Mouse (Mus musculus) CH12.LX (cell line): ENCODE results near the gene B230217C12Rik.

ENCODE experiments used
- MAX ChIP-seq: IDR thresholded peaks from 2 replicates; pipeline ENCODE4 v1.6.1; 2011; ENCODE audit warnings: low read length, improper control_type of control experiment
- RAD21 ChIP-seq: IDR thresholded peaks from 2 replicates; pipeline ENCODE4 v1.6.1; 2011; ENCODE audit warnings: low read depth, mild to moderate bottlenecking, low read length, improper control_type of control experiment, moderate library complexity
- TBP ChIP-seq: conservative IDR thresholded peaks from 2 replicates; pipeline ENCODE4 v1.6.1; 2011; ENCODE audit warnings: low read depth, low read length, improper control_type of control experiment
- ZKSCAN1 ChIP-seq: IDR thresholded peaks from 2 replicates; pipeline ENCODE4 v1.6.1; 2012; ENCODE audit warnings: low read depth, inconsistent platforms, low read length, improper control_type of control experiment, borderline replicate concordance

DNA sequence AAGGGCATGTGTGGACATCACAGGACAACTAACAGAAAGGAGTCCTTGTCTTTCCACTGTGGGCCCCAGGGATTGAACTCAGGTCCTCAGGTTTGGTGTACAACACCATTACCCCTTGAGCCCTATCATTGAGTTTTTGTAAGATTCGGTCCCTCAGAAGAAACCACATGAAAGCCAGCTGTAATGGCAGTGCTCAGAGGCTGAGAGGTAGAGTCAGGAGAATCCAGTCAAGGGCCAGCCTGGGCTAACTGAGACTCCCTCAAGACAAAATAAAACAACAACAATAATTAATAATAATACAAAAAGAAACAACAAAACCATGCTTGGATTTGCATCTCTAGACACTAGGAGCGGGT, 467 bp upstream of the B230217C12Rik start:
- TF ChIP-seq TBP = no peak
- TF ChIP-seq MAX = no peak
- no peak for TF ChIP-seq RAD21
- TF ChIP-seq ZKSCAN1 = no peak
